8 mouse cellular contexts compared by ENCODE assay signal in genomic region chr5:114273693-114274402, GRCm38 (mm10). TPM values are rescaled to one million over a fixed set of nuclear protein-coding genes. Genes with fewer than 3 reads are reported as not detected.
A peak's percentile ranks its signal among the peaks of the same experiment; 100 is the strongest.
DNase-seq lines count a peak whose midpoint lies in the region; ATAC-seq and TF ChIP-seq lines count a peak whose summit lies in the region.

TSS of gene Foxn4 (minus strand) at chr5:114273807.

- H3K27ac ChIP-seq in layer of hippocampus, adult 2 months = no peak within 1 kb of the TSS
- H3K27ac ChIP-seq in forebrain, embryonic 11.5 days (ENCODE audit: low read depth, low read length) = no peak within 1 kb of the TSS
- H3K27ac ChIP-seq in limb, embryonic 15.5 days = no peak within 1 kb of the TSS

- no peak for ATAC-seq in forebrain, embryonic 11.5 days (replicated peaks; ENCODE audit: low FRiP score)
- no peak for ATAC-seq in limb, embryonic 15.5 days (ENCODE audit: insufficient number of reproducible peaks, low FRiP score, low TSS enrichment, low read depth)
- ATAC-seq in erythroid progenitor cell, adult 5-6 weeks (replicated peaks; ENCODE audit: low FRiP score, poor library complexity, severe bottlenecking) = no peak

- peaks cover 76% of the 10 kb centered on the region for H3K27me3 ChIP-seq in forebrain, embryonic 11.5 days (ENCODE audit: control insufficient read depth, insufficient read depth, low read length)
- peaks cover 84% of the 10 kb centered on the region for H3K27me3 ChIP-seq in limb, embryonic 15.5 days

- no peaks in the 10 kb centered on the region for H3K36me3 ChIP-seq in forebrain, embryonic 11.5 days (ENCODE audit: control insufficient read depth, insufficient read depth, low read length)
- H3K36me3 ChIP-seq in limb, embryonic 15.5 days = no peaks in the 10 kb centered on the region

- H3K9ac ChIP-seq in forebrain, embryonic 11.5 days (ENCODE audit: low read length) = peak within 1 kb of the TSS; percentile 23; the same call in 1 of the 2 replicates
- H3K9ac ChIP-seq in limb, embryonic 15.5 days = no peak within 1 kb of the TSS

- no peaks in the 10 kb centered on the region for H3K9me3 ChIP-seq in forebrain, embryonic 11.5 days (ENCODE audit: control insufficient read depth, low read length)
- H3K9me3 ChIP-seq in limb, embryonic 15.5 days = no peaks in the 10 kb centered on the region

- intact Hi-C loops in left cerebral cortex, postnatal 10 days (cut with DNase I) = no loop called here

- WGBS in forebrain, embryonic 11.5 days = under 1% methylated on average over 50 of the region's 56 CpGs
- under 1% methylated on average over 55 of the region's 56 CpGs for WGBS in limb, embryonic 15.5 days

- no peak for DNase-seq in layer of hippocampus, adult 2 months (ENCODE audit: low spot score in 2 of 2)
- DNase-seq in layer of hippocampus, postnatal 36 days = no peak
- DNase-seq in forebrain, embryonic 11.5 days (ENCODE audit: low spot score) = peak; percentile 75
- DNase-seq in retina, postnatal 1 day = peak; percentile 89
- no peak for DNase-seq in left cerebral cortex, postnatal 10 days (ENCODE audit: extremely low spot score in 1 of 2, low spot score in 2 of 2)
- DNase-seq in spleen, postnatal 10 days (ENCODE audit: low spot score in 2 of 2) = no peak

- TF ChIP-seq CTCF in layer of hippocampus, adult 2 months (conservative IDR thresholded peaks at IDR 0.05) = no peak

- peak within 1 kb of the TSS; percentile 35 for H3K4me3 ChIP-seq in layer of hippocampus, adult 2 months
- peak within 1 kb of the TSS; percentile 37 for H3K4me3 ChIP-seq in forebrain, embryonic 11.5 days (ENCODE audit: low read depth, low read length)
- peak within 1 kb of the TSS; percentile 37 for H3K4me3 ChIP-seq in limb, embryonic 15.5 days

- H3K4me2 ChIP-seq in forebrain, embryonic 11.5 days (ENCODE audit: low read depth, low read length, severe bottlenecking) = peak within 1 kb of the TSS; percentile 76
- H3K4me2 ChIP-seq in limb, embryonic 15.5 days = peak within 1 kb of the TSS; percentile 66

- H3K4me1 ChIP-seq in forebrain, embryonic 11.5 days (replicated peaks; ENCODE audit: control insufficient read depth, insufficient read depth, low read length) = peaks cover 15% of the 10 kb centered on the region
- peaks cover 20% of the 10 kb centered on the region for H3K4me1 ChIP-seq in limb, embryonic 15.5 days

RNA-seq across cellular contexts. Expression of gene Foxn4, which starts in this region (rescaled TPM):
- total RNA-seq in layer of hippocampus, adult 2 months (2021) = not detected
- not detected for total RNA-seq in layer of hippocampus, postnatal 36 days (2021)
- polyA plus RNA-seq in forebrain, embryonic 11.5 days (2014; fragmentation: Nextera tagmentation; extraction: Ambion mirVana) = 0.25 and 0.60 TPM in 2 replicates
- not detected in 2 replicates for polyA plus RNA-seq in limb, embryonic 15.5 days (2015; fragmentation: Nextera tagmentation; extraction: Ambion mirVana)
- not detected for total RNA-seq in left cerebral cortex, postnatal 10 days (2021)
- total RNA-seq in erythroid progenitor cell, adult 5-6 weeks (2015; ENCODE audit: low replicate concordance) = not detected in 2 replicates
- not detected in 2 replicates for total RNA-seq in erythroid progenitor cell, adult 5-6 weeks (2017; ENCODE audit: low replicate concordance)

Comparison
In these comparisons a context has a peak if more than half of its experiments do, and no peak if none do; other contexts are left out.
1. Peak in DNase-seq, H3K4me3 ChIP-seq, H3K9ac ChIP-seq and H3K4me2 ChIP-seq in forebrain, embryonic 11.5 days; RNA of the gene not detected or under 1 TPM.